Mouse (Mus musculus): ENCODE results near the gene Hipk2. TPM values are rescaled to one million over a fixed set of nuclear protein-coding genes. Genes with fewer than 3 reads are reported as not detected.

Gene Hipk2
- polyA plus RNA-seq, 2 experiments: 11.9 to 12.3 TPM

- Histone ChIP-seq H3K9me3 (ENCODE audit: control insufficient read depth, low read length) (no peaks in the 10 kb centered on the region), H3K36me3 (ENCODE audit: control insufficient read depth, insufficient read depth, low read length) (peaks cover 5% of the 10 kb centered on the region), H3K4me1 (ENCODE audit: control insufficient read depth, insufficient read depth, low read length) (no peaks in the 10 kb centered on the region), H3K9ac (ENCODE audit: low read depth, low read length, severe bottlenecking) (no peak overlapping the region), H3K4me3 (replicated peaks; ENCODE audit: low read length) (no peak overlapping the region), H3K27me3 (ENCODE audit: control insufficient read depth, insufficient read depth, low read length) (no peaks in the 10 kb centered on the region), H3K4me2 (replicated peaks; ENCODE audit: low read depth, low read length, severe bottlenecking) (no peak overlapping the region), H3K27ac (replicated peaks; ENCODE audit: low read depth, low read length) (no peak overlapping the region)
- ATAC-seq (ENCODE audit: low FRiP score, low read depth) (no peak), DNase-seq (ENCODE audit: low spot score) (no peak)
- no peak for TF ChIP-seq POLR2A (IDR thresholded peaks at IDR 0.05; ENCODE audit: borderline replicate concordance, extremely low read depth, insufficient read depth, insufficient read length)
- WGBS: 88% methylated on average over 1 of the region's 1 CpGs
Measured at GRCm38 (mm10) chr6:38801252-38801651, 74.7 kb downstream of the Hipk2 start.

- TF ChIP-seq POLR2A (IDR thresholded peaks at IDR 0.05; ENCODE audit: borderline replicate concordance, extremely low read depth, insufficient read depth, insufficient read length): no peak
- ATAC-seq (ENCODE audit: low FRiP score, low read depth) (no peak), DNase-seq (ENCODE audit: low spot score) (no peak)
- Histone ChIP-seq H3K9me3 (ENCODE audit: control insufficient read depth, low read length) (no peaks in the 10 kb centered on the region), H3K27me3 (ENCODE audit: control insufficient read depth, insufficient read depth, low read length) (no peaks in the 10 kb centered on the region), H3K27ac (replicated peaks; ENCODE audit: low read depth, low read length) (no peak overlapping the region), H3K36me3 (ENCODE audit: control insufficient read depth, insufficient read depth, low read length) (peaks cover 5% of the 10 kb centered on the region), H3K4me2 (replicated peaks; ENCODE audit: low read depth, low read length, severe bottlenecking) (no peak overlapping the region), H3K9ac (ENCODE audit: low read depth, low read length, severe bottlenecking) (no peak overlapping the region), H3K4me3 (replicated peaks; ENCODE audit: low read length) (no peak overlapping the region), H3K4me1 (ENCODE audit: control insufficient read depth, insufficient read depth, low read length) (no peaks in the 10 kb centered on the region)
- 75% methylated on average over 3 of the region's 3 CpGs for WGBS
Measured at GRCm38 (mm10) chr6:38797548-38797947, 78.4 kb downstream of the Hipk2 start.

GRCm38 (mm10) chr6:38796993-38797392 is 79.0 kb downstream of the Hipk2 start:
- DNase-seq (ENCODE audit: low spot score): no peak

GRCm38 (mm10) chr6:38796388-38796787 is 79.6 kb downstream of the Hipk2 start:
- no peak overlapping the region for H3K27ac ChIP-seq (replicated peaks; ENCODE audit: low read depth, low read length)
- 95% methylated on average over 1 of the region's 1 CpGs for WGBS
- H3K27me3 ChIP-seq (ENCODE audit: control insufficient read depth, insufficient read depth, low read length): no peaks in the 10 kb centered on the region
- TF ChIP-seq POLR2A (IDR thresholded peaks at IDR 0.05; ENCODE audit: borderline replicate concordance, extremely low read depth, insufficient read depth, insufficient read length): no peak
- no peak overlapping the region for H3K9ac ChIP-seq (ENCODE audit: low read depth, low read length, severe bottlenecking)
- no peaks in the 10 kb centered on the region for H3K9me3 ChIP-seq (ENCODE audit: control insufficient read depth, low read length)
- H3K4me1 ChIP-seq (ENCODE audit: control insufficient read depth, insufficient read depth, low read length): no peaks in the 10 kb centered on the region
- H3K4me2 ChIP-seq (replicated peaks; ENCODE audit: low read depth, low read length, severe bottlenecking): no peak overlapping the region
- no peak overlapping the region for H3K4me3 ChIP-seq (replicated peaks; ENCODE audit: low read length)
- ATAC-seq (ENCODE audit: low FRiP score, low read depth) (no peak), DNase-seq (ENCODE audit: low spot score) (no peak)
- peaks cover 5% of the 10 kb centered on the region for H3K36me3 ChIP-seq (ENCODE audit: control insufficient read depth, insufficient read depth, low read length)

More at GRCm38 (mm10) chr6:38796993-38797392, 79.0 kb downstream of the Hipk2 start:
- Histone ChIP-seq H3K4me3 (replicated peaks; ENCODE audit: low read length) (no peak overlapping the region), H3K36me3 (ENCODE audit: control insufficient read depth, insufficient read depth, low read length) (peaks cover 5% of the 10 kb centered on the region), H3K9ac (ENCODE audit: low read depth, low read length, severe bottlenecking) (no peak overlapping the region), H3K4me1 (ENCODE audit: control insufficient read depth, insufficient read depth, low read length) (no peaks in the 10 kb centered on the region), H3K4me2 (replicated peaks; ENCODE audit: low read depth, low read length, severe bottlenecking) (no peak overlapping the region), H3K9me3 (ENCODE audit: control insufficient read depth, low read length) (no peaks in the 10 kb centered on the region), H3K27me3 (ENCODE audit: control insufficient read depth, insufficient read depth, low read length) (no peaks in the 10 kb centered on the region), H3K27ac (replicated peaks; ENCODE audit: low read depth, low read length) (no peak overlapping the region)
- no peak for ATAC-seq (ENCODE audit: low FRiP score, low read depth)
- no peak for TF ChIP-seq POLR2A (IDR thresholded peaks at IDR 0.05; ENCODE audit: borderline replicate concordance, extremely low read depth, insufficient read depth, insufficient read length)

GRCm38 (mm10) chr6:38795096-38795816 is 80.7 kb downstream of the Hipk2 start:
- DNase-seq (ENCODE audit: low spot score): no peak
- H3K27me3 ChIP-seq (ENCODE audit: control insufficient read depth, insufficient read depth, low read length): no peaks in the 10 kb centered on the region
- no peak overlapping the region for H3K4me3 ChIP-seq (replicated peaks; ENCODE audit: low read length)
- H3K9me3 ChIP-seq (ENCODE audit: control insufficient read depth, low read length): no peaks in the 10 kb centered on the region
- no peak overlapping the region for H3K9ac ChIP-seq (ENCODE audit: low read depth, low read length, severe bottlenecking)
- H3K36me3 ChIP-seq (ENCODE audit: control insufficient read depth, insufficient read depth, low read length): peaks cover 5% of the 10 kb centered on the region
- no peak overlapping the region for H3K4me2 ChIP-seq (replicated peaks; ENCODE audit: low read depth, low read length, severe bottlenecking)
- no peak for ATAC-seq (ENCODE audit: low FRiP score, low read depth)
- no peak for TF ChIP-seq POLR2A (IDR thresholded peaks at IDR 0.05; ENCODE audit: borderline replicate concordance, extremely low read depth, insufficient read depth, insufficient read length)
- WGBS: 83% methylated on average over 3 of the region's 3 CpGs
- no peak overlapping the region for H3K27ac ChIP-seq (replicated peaks; ENCODE audit: low read depth, low read length)
- no peaks in the 10 kb centered on the region for H3K4me1 ChIP-seq (ENCODE audit: control insufficient read depth, insufficient read depth, low read length)

All from limb, embryonic 14.5 days (tissue).